Mouse (Mus musculus) hindlimb bud, embryonic 11.5 days (tissue): ENCODE results near the gene Glt1d1.

Experiments used
- DNase-seq: peaks from one replicate; pipeline ENCODE4 v3.0.0-alpha.2; 2012; ENCODE audit warnings: low read depth, low spot score; ENCODE audit errors: extremely low spot score

Gene Glt1d1

DNA sequence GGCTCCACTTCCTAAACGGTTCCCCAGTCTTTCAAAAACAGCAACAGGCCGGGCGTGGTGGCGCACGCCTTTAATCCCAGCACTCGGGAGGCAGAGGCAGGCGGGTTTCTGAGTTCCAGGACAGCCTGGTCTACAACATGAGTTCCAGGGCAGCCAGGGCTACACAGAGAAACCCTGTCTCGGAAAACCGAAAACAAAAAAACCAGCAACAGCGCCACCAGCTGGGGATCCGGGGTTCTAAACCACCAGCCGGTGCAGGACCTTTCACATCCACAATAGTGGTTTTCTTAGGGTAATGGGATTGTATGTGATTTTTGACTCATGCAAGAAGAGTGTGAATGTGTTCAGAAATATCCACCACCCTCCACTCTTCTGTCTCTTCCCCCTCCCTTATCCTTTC, 4.8 kb upstream of the Glt1d1 start:
- DNase-seq = no peak

DNA sequence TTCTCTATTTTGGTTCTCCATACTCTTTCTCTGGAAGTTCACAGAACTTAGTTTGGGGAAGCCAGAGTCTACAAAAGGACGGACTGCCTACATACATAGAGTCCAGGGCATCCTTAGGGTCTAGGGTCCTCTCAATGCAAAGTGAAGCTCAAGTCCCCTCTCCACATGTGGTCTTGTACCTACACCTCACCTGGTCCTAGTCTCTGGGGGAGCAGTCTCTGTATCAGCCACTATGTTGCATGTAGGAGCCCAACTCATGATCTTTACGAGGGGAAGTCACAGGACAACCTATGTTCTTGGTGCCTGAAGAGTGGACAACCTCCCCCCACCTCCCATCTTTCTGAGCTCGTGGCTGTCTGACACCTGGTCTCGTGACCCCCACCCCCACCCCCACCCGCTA, 391 bp upstream of the Glt1d1 start:
- DNase-seq = no peak

DNA sequence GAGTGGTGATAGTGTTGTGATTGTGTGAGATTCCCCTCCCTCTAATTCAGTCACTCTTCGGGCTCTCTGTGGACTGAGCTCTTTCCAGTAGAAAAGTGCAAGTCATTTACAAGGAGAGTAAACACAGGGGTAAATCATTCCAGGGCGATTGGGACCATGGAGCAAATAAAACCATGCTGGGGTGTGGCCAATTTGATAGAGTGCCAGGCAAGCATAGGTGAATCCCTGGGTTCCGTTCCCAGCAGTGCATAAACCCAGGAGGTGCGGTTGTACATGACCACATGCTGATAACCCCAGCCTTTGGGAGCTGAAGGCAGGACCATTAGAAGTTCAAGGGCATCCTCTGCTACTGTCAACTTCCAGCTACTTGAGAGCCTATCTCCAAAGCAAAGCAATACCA, 1.1 kb downstream of the Glt1d1 start:
- DNase-seq = no peak

DNA sequence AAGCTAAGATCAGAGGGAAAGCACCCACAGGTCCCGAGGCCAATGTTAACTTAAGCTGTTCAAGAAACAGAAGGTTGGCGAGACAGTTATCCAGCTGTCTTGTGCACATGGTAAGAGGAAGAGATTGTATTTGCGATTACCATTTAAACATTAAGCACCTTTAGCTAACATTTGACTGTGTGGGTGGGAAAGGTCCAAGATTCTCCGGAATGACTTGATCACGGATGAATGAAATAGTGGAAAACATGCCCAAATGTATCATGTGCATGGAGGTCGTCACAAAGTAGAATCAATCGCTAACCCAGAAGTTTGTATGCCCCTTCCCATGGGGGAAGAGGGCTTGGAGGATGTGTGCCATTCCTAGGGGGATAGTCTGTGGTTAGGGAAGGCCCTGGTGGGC, 1.6 kb downstream of the Glt1d1 start:
- DNase-seq = no peak

DNA sequence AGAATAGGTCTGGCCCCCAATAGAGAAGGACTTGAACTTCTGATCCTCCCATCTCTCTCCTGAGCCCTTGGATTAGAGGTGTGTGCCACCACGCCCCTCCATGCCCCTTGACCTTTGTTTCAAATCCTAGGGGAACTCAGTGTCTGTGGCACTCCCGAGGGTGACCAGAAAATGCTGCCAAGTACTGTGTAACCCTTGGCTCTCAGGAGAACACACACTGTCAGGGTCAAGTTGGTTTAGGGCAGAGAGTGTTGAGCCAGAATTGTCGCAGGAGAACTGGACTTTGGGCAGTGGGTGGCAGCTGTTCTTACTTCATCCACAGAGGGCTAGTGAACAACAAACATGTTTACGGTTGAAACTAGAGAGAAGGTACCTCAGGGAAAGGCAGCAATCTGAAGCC, 5.6 kb downstream of the Glt1d1 start:
- no peak for DNase-seq

DNA sequence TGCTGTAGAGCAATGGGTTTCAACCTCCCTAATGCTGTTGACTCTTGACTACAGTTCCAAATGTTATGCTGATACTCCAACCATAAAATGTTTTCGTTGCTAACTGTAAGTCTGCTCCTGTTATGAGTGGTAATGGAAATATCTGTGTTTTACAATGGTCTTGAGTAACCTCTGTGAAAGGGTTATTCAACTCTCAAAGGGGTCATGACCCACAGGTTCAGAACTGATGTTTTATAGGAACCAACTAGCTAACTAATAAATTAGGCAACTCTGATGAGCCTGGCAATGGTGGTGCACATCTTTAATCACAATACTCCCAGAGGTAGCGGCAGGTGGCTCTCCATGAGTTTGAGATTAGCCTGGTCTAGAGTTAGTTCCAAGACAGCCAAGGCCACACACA, 6.1 kb downstream of the Glt1d1 start:
- no peak for DNase-seq

DNA sequence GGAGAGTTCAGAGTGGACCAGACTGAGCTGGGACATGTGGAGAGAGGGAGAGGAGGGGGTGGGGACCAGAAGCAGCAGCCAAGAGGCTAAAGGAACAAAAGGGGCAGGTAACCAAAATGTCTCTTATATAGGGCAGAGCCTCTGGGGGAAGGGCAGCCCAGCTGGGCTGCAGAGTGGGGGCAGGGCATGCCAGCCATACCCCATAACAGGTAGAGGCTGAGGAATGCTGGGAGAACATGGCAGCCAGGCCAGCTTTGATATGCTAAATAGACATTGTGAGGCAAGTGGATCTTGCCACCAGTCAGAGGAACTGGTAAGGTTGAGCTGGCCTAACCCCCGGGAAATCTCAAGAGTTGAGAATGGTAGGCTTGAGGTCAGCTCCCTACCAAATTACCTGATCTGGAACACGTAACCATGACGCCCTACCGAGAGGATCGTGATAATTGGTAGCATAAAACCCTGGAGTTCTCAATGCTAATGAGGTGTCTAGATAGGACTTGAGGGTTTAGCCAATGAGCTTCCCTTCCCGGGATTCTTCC, 7.1 kb downstream of the Glt1d1 start:
- no peak for DNase-seq

DNA sequence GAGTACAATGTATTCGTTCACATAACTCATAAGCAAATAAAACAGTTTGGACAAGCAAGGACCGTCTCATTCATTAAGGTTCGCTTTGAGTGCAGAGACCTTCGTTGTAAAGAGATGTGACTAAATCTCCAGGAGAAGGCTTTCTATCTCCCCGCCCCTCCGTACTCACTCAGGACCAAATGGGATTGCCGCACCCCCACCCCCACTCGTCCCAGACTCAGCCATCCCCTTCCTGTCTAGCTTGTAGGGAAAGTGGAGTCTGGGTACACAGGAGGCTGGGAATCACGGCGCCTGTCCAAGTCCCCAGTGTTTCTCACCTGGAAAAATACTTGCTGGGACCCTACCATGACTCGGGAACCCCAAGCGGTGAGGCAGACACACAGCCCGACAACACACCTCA, 7.6 kb downstream of the Glt1d1 start:
- DNase-seq = no peak

DNA sequence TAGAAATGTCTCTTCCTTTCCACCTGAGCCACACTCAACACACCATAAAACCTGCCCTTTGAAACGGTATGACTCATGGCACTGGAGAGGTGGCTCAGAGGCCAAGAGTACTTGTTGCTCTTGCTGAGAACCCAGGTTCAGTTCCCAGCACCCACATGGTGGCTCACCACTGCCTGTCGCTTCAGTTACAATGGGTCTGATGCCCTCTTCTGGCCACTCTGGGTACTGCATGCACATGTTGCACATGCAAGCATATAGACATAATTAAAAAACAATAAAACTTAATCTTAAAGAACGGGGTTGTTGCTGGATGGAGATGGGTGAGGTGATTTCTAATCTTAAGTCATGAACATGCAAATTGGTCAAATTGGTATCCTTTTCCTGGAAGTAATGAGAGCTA, 8.3 kb downstream of the Glt1d1 start:
- DNase-seq = no peak

DNA sequence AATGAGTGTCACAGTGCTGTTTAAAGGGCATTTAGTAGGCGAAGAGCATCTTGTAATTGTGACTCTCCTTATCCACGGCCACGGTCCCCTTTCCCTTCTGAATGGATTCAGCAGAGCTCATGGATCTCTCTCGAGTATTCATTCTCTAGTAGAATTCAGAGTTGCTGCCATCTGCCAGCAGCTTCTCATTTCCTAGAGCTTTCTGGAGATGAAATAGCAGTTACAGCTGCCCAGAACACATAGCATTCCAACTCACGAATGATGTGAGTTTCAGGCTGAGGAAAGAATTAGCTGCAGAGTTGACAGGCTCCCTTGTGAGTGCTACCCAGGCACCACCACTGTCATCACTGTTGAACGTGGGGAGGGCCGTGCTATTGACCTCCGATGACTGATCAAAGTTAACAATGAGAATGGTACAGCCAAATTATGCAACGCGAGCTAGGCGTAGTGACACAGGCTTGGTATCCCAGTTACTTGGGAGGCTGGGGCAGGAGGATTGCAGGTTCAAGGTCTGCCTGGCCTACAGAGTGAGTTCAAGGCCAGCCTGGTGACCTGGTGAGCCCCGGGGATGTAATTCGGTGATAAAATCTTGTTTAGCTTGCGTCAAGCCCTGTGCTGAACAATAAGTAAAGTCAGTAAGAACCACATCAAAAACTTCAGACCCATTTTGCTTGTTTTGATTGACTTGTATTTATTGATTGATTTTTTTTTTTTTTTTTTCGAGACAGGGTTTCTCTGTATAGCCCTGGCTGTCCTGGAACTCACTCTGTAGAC, 9.3 kb downstream of the Glt1d1 start:
- no peak for DNase-seq

DNA sequence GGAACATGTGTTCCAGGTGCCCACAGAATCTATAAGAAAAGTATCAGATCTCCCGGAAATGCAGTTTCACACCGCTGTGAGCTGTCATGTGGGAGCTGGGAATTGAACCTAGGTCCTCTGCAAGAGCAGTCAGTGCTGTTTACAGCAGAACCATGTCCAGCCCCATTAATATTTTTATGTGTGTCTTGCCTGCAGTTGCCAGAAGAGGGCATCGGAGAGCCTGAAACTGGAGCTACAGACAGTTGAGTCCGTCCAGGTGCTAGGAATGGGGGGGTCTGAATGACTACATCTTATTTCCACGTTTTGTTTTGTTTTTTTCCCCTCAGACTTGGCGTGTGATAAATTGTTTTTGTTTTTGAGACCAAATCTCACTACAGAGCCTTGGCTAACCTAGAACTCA, 16.0 kb downstream of the Glt1d1 start:
- DNase-seq = no peak

DNA sequence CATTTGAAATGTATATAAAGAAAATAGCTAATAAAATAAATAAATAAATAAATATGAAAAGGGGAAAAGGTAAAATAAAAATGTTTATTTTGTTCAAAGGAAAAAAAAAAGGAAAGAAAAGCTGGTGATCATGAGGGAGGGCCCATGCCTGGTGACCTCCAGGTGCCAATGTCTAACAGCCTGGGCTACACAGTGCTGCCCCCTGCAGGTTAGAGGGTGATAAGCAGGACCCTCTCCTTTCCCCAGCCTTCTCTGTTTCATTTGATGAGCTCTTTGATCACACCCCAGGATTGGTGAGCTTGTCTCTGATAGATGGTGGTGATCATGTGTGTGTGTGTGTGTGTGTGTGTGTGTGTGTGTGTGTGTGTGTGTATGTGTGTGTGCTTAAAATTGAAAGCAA, 17.0 kb downstream of the Glt1d1 start:
- no peak for DNase-seq

DNA sequence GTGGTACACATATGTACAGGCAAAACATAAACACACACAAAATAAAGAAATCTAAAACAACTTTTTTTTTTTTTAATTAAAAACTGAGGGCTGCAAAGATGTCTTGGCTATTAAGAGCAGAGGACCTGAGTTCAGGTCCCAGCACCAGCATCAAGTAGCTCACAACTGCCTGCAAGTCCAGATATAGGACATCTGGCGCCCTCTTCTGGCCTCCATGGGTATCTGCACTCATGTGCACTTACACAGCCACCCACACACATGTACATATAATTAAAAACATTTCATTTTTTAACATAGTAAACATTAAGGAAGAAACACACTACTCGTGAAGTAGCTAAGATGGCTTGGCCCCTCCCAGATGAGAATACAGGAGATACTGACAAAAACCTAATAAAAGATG, 26.2 kb downstream of the Glt1d1 start:
- no peak for DNase-seq

DNA sequence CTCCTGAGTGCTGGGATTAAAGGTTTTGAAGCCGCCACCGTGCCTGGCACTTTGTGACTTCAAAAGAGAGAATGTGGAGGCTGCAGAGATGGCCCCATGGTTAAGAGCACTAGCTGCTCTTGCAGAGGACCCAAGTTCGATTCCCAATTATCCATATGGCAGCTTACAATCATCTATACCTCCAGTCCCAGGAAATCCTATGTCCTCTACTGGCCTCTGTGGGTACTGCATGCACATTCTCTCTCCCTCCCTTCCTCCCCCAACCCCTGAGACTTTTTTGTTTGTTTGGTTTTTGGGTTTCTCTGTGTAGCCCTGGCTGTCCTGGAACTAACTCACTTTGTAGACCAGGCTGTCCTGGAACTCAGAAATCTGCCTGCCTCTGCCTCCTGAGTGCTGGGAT, 27.2 kb downstream of the Glt1d1 start:
- no peak for DNase-seq

DNA sequence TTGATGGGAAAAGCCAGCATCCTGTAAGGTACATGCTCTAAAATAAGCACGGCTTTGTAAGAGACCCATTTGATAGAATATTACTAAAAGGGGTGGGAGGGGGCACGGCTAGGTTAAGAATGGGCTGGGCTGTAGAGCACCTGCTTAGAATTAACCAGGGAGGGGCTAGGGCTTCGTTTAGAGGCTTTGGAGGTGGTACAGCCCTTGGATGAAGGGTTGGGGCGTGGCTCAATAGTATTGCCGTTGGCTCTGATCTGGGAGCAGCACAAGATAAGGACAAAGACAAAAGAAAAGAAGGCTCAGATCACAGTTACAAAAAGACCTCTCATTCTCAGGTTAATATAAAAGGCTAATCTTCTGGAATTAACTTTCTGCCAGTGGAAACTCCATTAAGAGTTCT, 28.2 kb downstream of the Glt1d1 start:
- DNase-seq = no peak

DNA sequence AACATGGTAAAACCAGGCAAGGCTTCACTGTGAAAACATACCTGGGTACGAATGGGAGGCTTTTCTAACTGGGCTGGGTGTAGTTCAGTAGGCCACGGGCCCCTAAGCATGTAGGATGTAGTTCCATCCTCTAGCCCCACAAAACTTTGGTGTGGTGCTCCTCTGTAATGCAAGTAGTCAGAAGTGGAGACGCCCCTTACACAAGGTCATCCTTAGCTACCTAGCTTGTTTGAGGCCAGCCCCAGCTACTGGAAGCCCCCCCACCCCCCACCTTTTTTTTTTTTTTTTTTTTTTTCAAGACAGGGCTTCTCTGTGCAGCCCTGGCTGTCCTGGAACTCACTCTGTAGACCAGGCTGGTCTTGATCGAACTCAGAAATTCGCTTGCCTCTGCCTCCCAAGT, 28.9 kb downstream of the Glt1d1 start:
- DNase-seq = no peak

DNA sequence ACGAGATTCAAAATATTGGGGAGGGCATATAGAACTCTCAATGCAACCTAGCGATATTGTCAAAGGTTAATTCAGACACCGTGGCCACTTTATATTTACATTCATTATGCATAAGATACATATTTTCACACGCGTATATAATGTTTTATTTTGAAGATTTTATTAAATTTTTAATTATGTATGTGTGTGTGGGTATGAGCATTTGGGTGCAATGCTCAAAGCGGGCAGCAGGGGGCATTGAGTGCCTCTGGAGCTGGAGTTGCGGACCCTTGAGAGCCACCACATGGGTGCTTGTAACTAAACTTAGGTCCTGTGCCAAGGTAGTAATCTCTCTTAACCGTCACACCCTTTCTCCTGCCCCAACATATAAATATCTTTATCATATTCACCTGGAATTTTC, 41.9 kb downstream of the Glt1d1 start:
- DNase-seq = no peak

DNA sequence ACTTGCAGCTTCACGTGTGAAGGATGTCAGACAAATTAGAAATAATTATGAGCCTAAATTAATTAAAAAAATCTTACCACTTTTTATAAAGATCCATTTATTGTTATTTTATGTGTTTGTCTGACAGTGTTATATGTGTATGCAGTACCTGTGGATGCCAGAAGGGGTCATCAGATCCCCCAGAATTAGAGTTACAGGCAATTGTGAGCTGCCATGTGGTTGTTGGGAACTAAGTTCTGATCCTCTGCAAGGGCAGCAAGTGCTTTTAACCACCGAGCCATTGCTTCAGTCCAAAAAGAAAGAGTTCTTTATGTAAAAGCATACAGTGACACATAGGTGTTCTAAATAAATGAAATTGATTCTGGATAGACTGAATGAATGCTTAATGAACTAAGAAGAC, 45.5 kb downstream of the Glt1d1 start:
- no peak for DNase-seq

DNA sequence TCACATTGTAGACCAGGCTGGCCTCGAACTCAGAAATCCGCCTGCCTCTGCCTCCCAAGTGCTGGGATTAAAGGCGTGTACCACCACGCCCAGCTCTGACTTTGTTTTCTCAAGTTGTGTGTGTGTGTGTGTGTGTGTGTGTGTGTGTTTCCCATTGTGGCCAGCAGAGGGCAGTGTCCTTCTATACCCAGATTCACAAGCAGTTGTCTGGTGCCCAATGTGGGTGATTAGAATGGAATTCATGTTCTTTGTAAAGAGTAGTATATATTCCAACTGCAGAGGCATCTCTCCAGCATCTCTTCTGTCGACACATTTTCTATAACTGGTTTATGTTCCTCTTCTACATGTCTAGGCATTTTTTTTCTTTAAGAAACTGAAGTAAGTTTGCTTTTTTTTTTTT, 46.4 kb downstream of the Glt1d1 start:
- no peak for DNase-seq

DNA sequence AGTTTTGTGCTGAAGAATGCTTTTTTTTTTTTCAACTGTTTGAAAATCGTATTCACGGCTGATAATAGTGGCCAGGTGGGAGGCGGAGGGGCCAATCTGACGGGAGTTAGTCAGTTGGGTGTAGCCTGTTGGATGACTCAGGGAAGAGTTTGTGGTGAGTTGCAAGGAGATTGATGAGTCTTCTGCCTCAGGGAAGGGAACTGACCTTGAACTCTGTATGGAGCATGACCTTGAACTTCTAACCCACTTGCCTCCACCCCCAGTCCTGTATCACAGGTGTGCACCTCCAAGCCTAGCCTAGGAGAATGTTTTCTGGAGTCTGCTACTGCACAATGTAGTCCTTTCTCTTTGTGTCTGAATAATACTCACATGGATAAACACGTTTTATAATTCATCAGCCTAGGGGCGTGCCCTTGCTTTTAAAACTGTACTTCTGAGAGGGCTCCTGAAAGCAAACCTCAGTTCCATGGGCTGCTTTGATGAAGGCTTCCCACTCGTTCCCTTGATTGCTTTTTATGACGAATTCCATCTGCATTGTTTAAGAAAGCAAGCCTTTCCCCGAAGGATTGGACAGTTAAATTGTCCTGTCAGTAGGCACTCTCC, 56.6 kb downstream of the Glt1d1 start:
- no peak for DNase-seq

DNA sequence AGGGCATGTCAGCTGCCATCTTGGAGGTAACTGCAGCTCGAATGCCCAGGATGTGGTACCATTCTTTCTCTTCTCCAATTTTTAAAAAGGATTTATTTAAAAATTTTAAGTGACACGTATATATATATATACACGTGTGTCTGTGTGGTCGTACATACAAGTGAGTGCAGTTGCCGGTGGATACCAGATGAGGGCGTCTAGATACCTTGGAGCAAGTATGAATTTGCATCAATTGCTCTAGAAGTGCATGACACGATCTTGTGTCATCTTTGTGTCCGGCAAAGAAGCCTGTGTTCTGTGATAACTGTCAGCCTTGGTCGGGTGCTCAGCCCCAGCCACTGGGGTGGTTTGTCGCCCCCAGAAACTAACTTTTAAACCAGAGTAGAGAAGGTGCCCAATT, 59.0 kb downstream of the Glt1d1 start:
- DNase-seq = no peak

DNA sequence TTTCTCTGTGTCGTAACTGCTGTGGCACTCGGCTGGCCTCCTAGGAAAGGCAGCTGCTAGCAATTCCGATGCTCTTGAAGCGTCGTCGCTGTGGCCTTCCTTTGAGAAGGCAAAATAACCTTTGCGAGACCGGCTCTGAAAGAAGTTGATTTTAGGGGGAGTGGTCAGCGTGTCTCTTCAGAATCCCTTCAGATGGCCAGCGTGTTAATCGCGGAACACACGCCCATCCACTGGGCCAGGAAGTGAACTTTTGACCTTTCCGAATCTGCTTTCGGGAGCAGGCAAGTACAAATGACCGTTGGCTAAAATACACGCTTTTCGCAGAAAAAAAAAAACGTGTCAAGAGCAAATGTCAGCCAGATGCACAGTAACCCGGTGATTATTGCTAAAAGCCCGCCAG, 59.5 kb downstream of the Glt1d1 start:
- no peak for DNase-seq

DNA sequence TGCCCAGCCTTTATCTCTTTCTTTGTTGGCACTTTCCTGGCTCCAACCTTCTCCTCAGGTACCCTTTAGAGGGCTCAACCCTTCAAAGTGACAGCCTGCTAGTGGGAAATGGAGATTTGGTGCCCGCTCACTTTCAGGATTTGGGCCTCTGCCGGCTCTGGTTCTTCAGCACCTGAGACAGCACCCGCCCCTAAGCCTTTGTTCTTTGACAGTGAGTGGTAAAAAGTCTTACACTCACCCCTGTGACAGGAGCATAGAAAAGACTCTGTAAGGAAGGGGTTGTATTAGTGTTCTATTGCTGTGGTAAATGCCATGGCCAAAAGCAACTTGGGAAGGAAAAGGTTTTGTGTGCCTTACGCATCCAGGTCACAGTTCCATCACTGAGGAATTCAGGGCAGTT, 63.8 kb downstream of the Glt1d1 start:
- DNase-seq = no peak
